Mouse (Mus musculus): ENCODE measurements around the gene Clca3a1. TPM values are rescaled to one million over a fixed set of nuclear protein-coding genes. Genes with fewer than 3 reads are reported as not detected.
"Not testable (repeated sequence)": the region's sequence is repeated elsewhere in the genome, so short reads cannot be mapped to it uniquely, and the experiment has no call there.

The Clca3a1 gene
- polyA plus RNA-seq, 1 experiment = 1.5 TPM

- H3K36me3 ChIP-seq (ENCODE audit: control insufficient read depth, insufficient read depth, low read length) = no peaks in the 10 kb centered on the region
- TF ChIP-seq POLR2A (IDR thresholded peaks at IDR 0.05; ENCODE audit: control insufficient read depth, low read depth, low read length) = no peak
- no peak for TF ChIP-seq CTCF (IDR thresholded peaks at IDR 0.05; ENCODE audit: control insufficient read depth, insufficient read depth, insufficient replicate concordance, low read depth, low read length)
These were observed 1.1 kb downstream of the Clca3a1 start for GRCm38 (mm10) chr3:144759719-144760118.

GRCm38 (mm10) chr3:144756103-144756502 lies 4.7 kb downstream of the Clca3a1 start:
- H3K27me3 ChIP-seq (ENCODE audit: control insufficient read depth, insufficient read depth, low read length); H3K36me3 ChIP-seq (ENCODE audit: control insufficient read depth, insufficient read depth, low read length); H3K4me1 ChIP-seq (ENCODE audit: control insufficient read depth, insufficient read depth, low read length); H3K27ac ChIP-seq (ENCODE audit: control insufficient read depth, insufficient read depth, low read depth, low read length); H3K4me3 ChIP-seq (ENCODE audit: control insufficient read depth, low read depth, low read length): not testable (repeated sequence)

More at GRCm38 (mm10) chr3:144759719-144760118, 1.1 kb downstream of the Clca3a1 start:
- H3K27ac ChIP-seq (ENCODE audit: control insufficient read depth, insufficient read depth, low read depth, low read length) = no peak overlapping the region
- no peaks in the 10 kb centered on the region for H3K27me3 ChIP-seq (ENCODE audit: control insufficient read depth, insufficient read depth, low read length)
- no peaks in the 10 kb centered on the region; the same call in 1 of the 2 replicates for H3K4me1 ChIP-seq (ENCODE audit: control insufficient read depth, insufficient read depth, low read length)
- H3K4me3 ChIP-seq (ENCODE audit: control insufficient read depth, low read depth, low read length) = no peak overlapping the region

- H3K27me3 ChIP-seq (ENCODE audit: control insufficient read depth, insufficient read depth, low read length) = no peaks in the 10 kb centered on the region
- H3K4me3 ChIP-seq (ENCODE audit: control insufficient read depth, low read depth, low read length) = no peak overlapping the region
- TF ChIP-seq POLR2A (IDR thresholded peaks at IDR 0.05; ENCODE audit: control insufficient read depth, low read depth, low read length) (no peak), CTCF (IDR thresholded peaks at IDR 0.05; ENCODE audit: control insufficient read depth, insufficient read depth, insufficient replicate concordance, low read depth, low read length) (peak; percentile 85; the same call in 1 of the 2 replicates)
- no peaks in the 10 kb centered on the region for H3K4me1 ChIP-seq (ENCODE audit: control insufficient read depth, insufficient read depth, low read length)
- H3K27ac ChIP-seq (ENCODE audit: control insufficient read depth, insufficient read depth, low read depth, low read length) = no peak overlapping the region
- H3K36me3 ChIP-seq (ENCODE audit: control insufficient read depth, insufficient read depth, low read length) = no peaks in the 10 kb centered on the region
These were observed 7.7 kb downstream of the Clca3a1 start for GRCm38 (mm10) chr3:144753120-144753519.

- H3K4me3 ChIP-seq (ENCODE audit: control insufficient read depth, low read depth, low read length) = peak overlapping the region; percentile 59
- not testable (repeated sequence) for H3K4me1 ChIP-seq (ENCODE audit: control insufficient read depth, insufficient read depth, low read length); H3K27ac ChIP-seq (ENCODE audit: control insufficient read depth, insufficient read depth, low read depth, low read length); H3K36me3 ChIP-seq (ENCODE audit: control insufficient read depth, insufficient read depth, low read length); H3K27me3 ChIP-seq (ENCODE audit: control insufficient read depth, insufficient read depth, low read length)
These were observed 11.5 kb downstream of the Clca3a1 start for GRCm38 (mm10) chr3:144749062-144749963.

GRCm38 (mm10) chr3:144747706-144748105 lies 13.1 kb downstream of the Clca3a1 start:
- H3K4me1 ChIP-seq (ENCODE audit: control insufficient read depth, insufficient read depth, low read length); H3K27me3 ChIP-seq (ENCODE audit: control insufficient read depth, insufficient read depth, low read length); H3K36me3 ChIP-seq (ENCODE audit: control insufficient read depth, insufficient read depth, low read length); H3K27ac ChIP-seq (ENCODE audit: control insufficient read depth, insufficient read depth, low read depth, low read length); H3K4me3 ChIP-seq (ENCODE audit: control insufficient read depth, low read depth, low read length): not testable (repeated sequence)

GRCm38 (mm10) chr3:144738396-144738795 lies 22.4 kb downstream of the Clca3a1 start:
- H3K4me1 ChIP-seq (ENCODE audit: control insufficient read depth, insufficient read depth, low read length); H3K27me3 ChIP-seq (ENCODE audit: control insufficient read depth, insufficient read depth, low read length); H3K36me3 ChIP-seq (ENCODE audit: control insufficient read depth, insufficient read depth, low read length); H3K27ac ChIP-seq (ENCODE audit: control insufficient read depth, insufficient read depth, low read depth, low read length): not testable (repeated sequence)
- peak overlapping the region; percentile 50 for H3K4me3 ChIP-seq (ENCODE audit: control insufficient read depth, low read depth, low read length)

- no peaks in the 10 kb centered on the region for H3K27me3 ChIP-seq (ENCODE audit: control insufficient read depth, insufficient read depth, low read length)
- no peak overlapping the region for H3K4me3 ChIP-seq (ENCODE audit: control insufficient read depth, low read depth, low read length)
- no peak overlapping the region for H3K27ac ChIP-seq (ENCODE audit: control insufficient read depth, insufficient read depth, low read depth, low read length)
- TF ChIP-seq POLR2A (IDR thresholded peaks at IDR 0.05; ENCODE audit: control insufficient read depth, low read depth, low read length) (no peak), CTCF (IDR thresholded peaks at IDR 0.05; ENCODE audit: control insufficient read depth, insufficient read depth, insufficient replicate concordance, low read depth, low read length) (peak; percentile 38; the same call in 1 of the 2 replicates)
- H3K4me1 ChIP-seq (ENCODE audit: control insufficient read depth, insufficient read depth, low read length) = no peaks in the 10 kb centered on the region
- H3K36me3 ChIP-seq (ENCODE audit: control insufficient read depth, insufficient read depth, low read length) = no peaks in the 10 kb centered on the region
These were observed 23.9 kb downstream of the Clca3a1 start for GRCm38 (mm10) chr3:144736831-144737230.

- Histone ChIP-seq H3K27ac (ENCODE audit: control insufficient read depth, insufficient read depth, low read depth, low read length) (no peak overlapping the region), H3K36me3 (ENCODE audit: control insufficient read depth, insufficient read depth, low read length) (no peaks in the 10 kb centered on the region), H3K4me1 (ENCODE audit: control insufficient read depth, insufficient read depth, low read length) (peaks cover 5% of the 10 kb centered on the region), H3K4me3 (ENCODE audit: control insufficient read depth, low read depth, low read length) (no peak overlapping the region), H3K27me3 (ENCODE audit: control insufficient read depth, insufficient read depth, low read length) (no peaks in the 10 kb centered on the region)
- TF ChIP-seq POLR2A (IDR thresholded peaks at IDR 0.05; ENCODE audit: control insufficient read depth, low read depth, low read length) = no peak
- peak; percentile 38; the same call in 1 of the 2 replicates for TF ChIP-seq CTCF (IDR thresholded peaks at IDR 0.05; ENCODE audit: control insufficient read depth, insufficient read depth, insufficient replicate concordance, low read depth, low read length)
These were observed 37.3 kb downstream of the Clca3a1 start for GRCm38 (mm10) chr3:144723455-144723854.

GRCm38 (mm10) chr3:144722566-144722965 lies 38.2 kb downstream of the Clca3a1 start:
- H3K36me3 ChIP-seq (ENCODE audit: control insufficient read depth, insufficient read depth, low read length); H3K27me3 ChIP-seq (ENCODE audit: control insufficient read depth, insufficient read depth, low read length); H3K4me1 ChIP-seq (ENCODE audit: control insufficient read depth, insufficient read depth, low read length); H3K4me3 ChIP-seq (ENCODE audit: control insufficient read depth, low read depth, low read length); H3K27ac ChIP-seq (ENCODE audit: control insufficient read depth, insufficient read depth, low read depth, low read length): not testable (repeated sequence)

Measured in testis, adult 2 months (tissue).